Mouse (Mus musculus) subcutaneous adipose tissue, adult 2 months (tissue): ENCODE data around the gene Slc6a9. TPM values are rescaled to one million over a fixed set of nuclear protein-coding genes. Genes with fewer than 3 reads are reported as not detected.

Experiments used
- polyA plus RNA-seq: library from polyadenylated mRNA; depleted of rRNA; stranded (reverse); fragments of >200 nt; gene quantifications from 2 replicates; pipeline ENCODE4 v1.2.3, GENCODE M21; 2012; ENCODE audit warnings: low replicate concordance; rRNA removed

Slc6a9 gene
- 17.3 and 51.7 TPM in 2 replicates for polyA plus RNA-seq

GRCm38 (mm10) chr4:117834457-117834844 lies at the start of gene Slc6a9:
TSS of gene Slc6a9 (plus strand) at chr4:117834506.

GRCm38 (mm10) chr4:117872471-117872886 lies 38.2 kb downstream of the Slc6a9 start, which contains the start of gene Ccdc24:
TSS of gene Ccdc24 (minus strand) at chr4:117872557.

DNA sequence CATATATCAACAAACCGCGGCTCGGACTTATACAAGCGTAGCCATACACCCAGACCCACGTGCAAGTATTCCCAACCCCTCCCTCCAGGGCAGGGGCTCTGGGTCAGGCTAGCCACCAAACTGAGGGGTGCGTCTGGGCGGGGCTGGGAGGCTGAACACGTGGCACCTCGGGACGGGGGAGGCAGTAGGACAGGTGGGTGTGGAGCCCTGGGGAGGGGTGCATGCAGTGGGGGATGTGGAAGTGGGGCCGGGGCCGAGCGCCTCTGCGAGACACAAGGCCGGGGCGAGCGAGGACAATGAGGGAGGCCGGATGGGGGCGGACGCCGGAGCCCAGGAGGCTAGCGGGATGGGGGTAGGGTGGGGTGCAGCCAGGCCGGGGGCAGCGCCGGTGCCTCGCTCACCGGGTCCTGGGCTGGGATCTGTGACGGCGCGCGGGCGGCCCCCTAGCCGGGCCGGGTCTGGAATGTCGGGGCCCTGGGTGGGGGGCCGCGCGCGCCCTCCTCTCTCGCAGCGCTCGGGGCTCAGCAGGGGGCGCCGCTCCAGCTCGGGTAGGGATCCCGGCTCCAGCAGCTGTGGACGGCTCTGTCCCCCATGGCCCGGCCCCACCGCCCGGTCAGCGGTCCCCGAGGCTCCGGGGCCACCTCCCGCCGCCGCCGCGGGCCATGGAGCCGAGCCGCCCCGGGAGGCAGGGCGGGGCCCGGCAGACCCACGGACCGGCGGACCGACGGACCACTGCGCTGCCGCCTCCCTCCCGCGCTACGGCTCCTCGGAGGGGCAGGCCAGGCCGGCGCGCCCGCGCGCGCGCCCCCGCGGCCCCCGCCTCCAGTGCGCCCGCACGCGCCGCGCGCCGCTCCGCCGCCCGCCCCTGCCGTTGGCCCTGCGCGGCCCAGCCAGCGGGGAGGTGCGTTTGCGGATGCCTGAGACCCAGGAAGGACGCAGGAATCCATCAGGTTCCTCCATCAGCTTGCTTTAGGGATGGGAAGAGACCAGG lies 48.7 kb downstream of the Slc6a9 start, which contains the start of gene B4galt2:
Gene B4galt2, minus strand, starts transcription at position 787 of the 991 bp plus-strand sequence.

GRCm38 (mm10) chr4:117887133-117887532 lies 52.8 kb downstream of the Slc6a9 start, which contains the start of gene Atp6v0b:
TSS of gene Atp6v0b (minus strand) at chr4:117887333.

GRCm38 (mm10) chr4:117891738-117892161 lies 57.4 kb downstream of the Slc6a9 start, which contains the start of gene Dph2:
TSS of gene Dph2 (minus strand) at chr4:117892032.

GRCm38 (mm10) chr4:117914591-117915442 lies 80.5 kb downstream of the Slc6a9 start, which contains the start of gene Ipo13:
TSS of gene Ipo13 (minus strand) at chr4:117914999.

Other genes with a start within 250 kb of the Slc6a9 start
- gene Dmap1, start 152.2 kb upstream of the Slc6a9 start, polyA plus RNA-seq, result 19.7 and 25.2 TPM in 2 replicates
- not detected in 2 replicates for gene Gm12845, start 110.1 kb upstream of the Slc6a9 start, polyA plus RNA-seq
- not detected in 2 replicates for gene Klf17, start 68.9 kb upstream of the Slc6a9 start, polyA plus RNA-seq
- 1.1 and 7.7 TPM in 2 replicates for gene Ccdc24, start 38.1 kb downstream of the Slc6a9 start, polyA plus RNA-seq
- 22.8 and 62.6 TPM in 2 replicates for gene B4galt2, start 49.0 kb downstream of the Slc6a9 start, polyA plus RNA-seq
- 401 and 431 TPM in 2 replicates for gene Atp6v0b, start 52.8 kb downstream of the Slc6a9 start, polyA plus RNA-seq
- gene Dph2, start 57.5 kb downstream of the Slc6a9 start, polyA plus RNA-seq, result 10.1 and 22.4 TPM in 2 replicates
- gene Ipo13, start 80.5 kb downstream of the Slc6a9 start, polyA plus RNA-seq, result 71.6 and 98.9 TPM in 2 replicates
- gene Artn, start 95.3 kb downstream of the Slc6a9 start, polyA plus RNA-seq, result 0.33 and 11.4 TPM in 2 replicates